Mouse (Mus musculus): ENCODE data around the gene Mdh2. TPM values are rescaled to one million over a fixed set of nuclear protein-coding genes. Genes with fewer than 3 reads are reported as not detected.

The Mdh2 gene
- polyA plus RNA-seq, 1 experiment from 2014 or later = 616 TPM

DNA sequence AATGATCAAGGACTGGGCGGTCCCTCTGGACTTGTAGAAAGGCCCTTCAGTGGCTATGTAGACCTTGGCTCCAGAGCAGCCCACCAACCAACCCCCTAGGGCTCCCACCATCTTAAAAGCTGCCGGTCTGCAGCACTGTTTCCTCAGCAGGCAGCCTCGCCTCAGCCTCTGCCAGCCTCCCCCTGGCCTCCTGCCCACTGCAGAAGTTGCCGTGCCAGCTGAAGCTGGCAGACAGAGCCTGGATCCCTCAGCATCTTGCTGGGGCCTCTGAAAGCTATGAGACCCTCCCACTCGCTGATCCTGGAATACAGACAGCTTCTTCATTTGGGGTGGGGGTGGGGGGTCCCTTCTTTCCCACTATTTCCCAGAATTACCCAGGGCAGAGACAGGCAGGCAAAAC is 34.7 kb downstream of the Mdh2 start:
- Histone ChIP-seq H3K9ac (no peak overlapping the region), H3K9me3 (no peaks in the 10 kb centered on the region), H3K4me1 (replicated peaks) (peaks cover 21% of the 10 kb centered on the region), H3K36me3 (no peaks in the 10 kb centered on the region), H3K27ac (replicated peaks) (0 out of 2 replicates have a peak overlapping the region, but pooled peaks have one; percentile 38), H3K27me3 (no peaks in the 10 kb centered on the region), H3K4me2 (no peak overlapping the region), H3K4me3 (no peak overlapping the region)
- 39% methylated on average over 5 of the region's 5 CpGs for WGBS
- ATAC-seq (ENCODE audit: low FRiP score, low read depth) = no peak; the same call in 1 of the 2 replicates

- H3K27ac ChIP-seq (replicated peaks) = no peak overlapping the region
- no peaks in the 10 kb centered on the region for H3K36me3 ChIP-seq
- no peak overlapping the region for H3K4me3 ChIP-seq
- H3K4me2 ChIP-seq = no peak overlapping the region
- no peaks in the 10 kb centered on the region for H3K27me3 ChIP-seq
- WGBS = 49% methylated on average over 7 of the region's 7 CpGs
- H3K9ac ChIP-seq = no peak overlapping the region
- no peak for ATAC-seq (ENCODE audit: low FRiP score, low read depth)
- H3K4me1 ChIP-seq (replicated peaks) = peaks cover 22% of the 10 kb centered on the region
- no peaks in the 10 kb centered on the region for H3K9me3 ChIP-seq
These were observed 40.2 kb downstream of the Mdh2 start for GRCm38 (mm10) chr5:135818491-135818890.

DNA sequence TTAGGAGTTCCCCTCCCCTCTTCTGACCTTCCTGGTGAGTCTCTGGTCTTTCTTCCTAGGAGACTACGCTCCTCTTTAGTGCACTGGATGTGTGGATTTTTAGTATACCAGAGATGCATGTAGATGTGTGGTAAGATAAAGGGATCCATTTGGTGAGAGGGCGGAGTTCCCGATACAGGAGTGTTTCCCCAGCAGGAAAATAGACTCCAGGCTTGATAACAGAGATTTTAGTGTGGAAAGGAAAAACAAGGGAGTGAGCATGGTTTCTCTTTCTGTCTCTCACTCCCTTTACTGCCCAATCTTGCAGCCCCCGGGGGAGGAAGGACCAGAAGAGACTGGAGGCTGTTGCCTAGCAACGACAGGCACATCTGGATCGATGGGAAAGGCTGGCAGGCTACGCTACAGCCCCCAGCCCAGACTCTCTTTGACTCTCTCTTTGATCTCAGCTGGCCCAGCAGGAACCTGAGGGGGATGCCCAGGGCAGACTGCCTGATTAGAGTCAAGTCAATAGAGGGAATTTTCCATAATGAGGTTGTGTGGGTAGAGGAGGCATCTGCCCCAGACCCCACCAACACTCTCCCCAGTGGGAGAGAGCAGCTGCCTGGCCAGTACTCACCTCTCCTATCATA is 44.1 kb downstream of the Mdh2 start:
- peak overlapping the region; percentile 1; the same call in 1 of the 2 replicates for H3K9ac ChIP-seq
- no peaks in the 10 kb centered on the region for H3K9me3 ChIP-seq
- no peaks in the 10 kb centered on the region for H3K36me3 ChIP-seq
- H3K27ac ChIP-seq (replicated peaks) = peak overlapping the region; percentile 75
- H3K27me3 ChIP-seq = no peaks in the 10 kb centered on the region
- H3K4me3 ChIP-seq = no peak overlapping the region
- peak; percentile 76 for ATAC-seq (ENCODE audit: low FRiP score, low read depth)
- peaks cover 40% of the 10 kb centered on the region for H3K4me1 ChIP-seq (replicated peaks)
- peak overlapping the region; percentile 31 for H3K4me2 ChIP-seq
- WGBS = 8% methylated on average over 7 of the region's 7 CpGs

DNA sequence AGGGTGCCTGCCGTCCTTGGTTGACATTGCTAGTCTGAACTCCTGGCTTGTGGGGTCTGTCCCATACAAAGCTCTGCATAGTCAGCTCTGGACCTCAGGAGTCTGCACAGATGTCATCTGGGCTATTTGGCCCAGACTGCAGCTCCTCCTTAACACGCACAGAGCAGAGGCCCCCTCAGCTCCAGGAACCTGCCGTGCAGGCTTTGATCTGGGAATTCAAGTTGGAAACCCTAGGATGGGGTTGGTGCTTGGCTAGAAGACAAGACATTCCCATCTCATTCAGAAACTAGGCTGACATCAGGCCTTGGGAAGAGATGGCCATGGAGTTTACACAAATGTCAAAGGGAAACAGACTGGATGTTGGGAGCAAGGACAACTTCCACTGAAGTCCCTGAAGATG is 46.2 kb downstream of the Mdh2 start:
- Histone ChIP-seq H3K4me1 (replicated peaks) (peaks cover 40% of the 10 kb centered on the region), H3K4me3 (no peak overlapping the region), H3K9ac (no peak overlapping the region), H3K4me2 (no peak overlapping the region), H3K27ac (replicated peaks) (no peak overlapping the region), H3K27me3 (no peaks in the 10 kb centered on the region), H3K36me3 (no peaks in the 10 kb centered on the region), H3K9me3 (no peaks in the 10 kb centered on the region)
- ATAC-seq (ENCODE audit: low FRiP score, low read depth) = no peak
- 48% methylated on average over 3 of the region's 3 CpGs for whole genome bisulfite sequencing

DNA sequence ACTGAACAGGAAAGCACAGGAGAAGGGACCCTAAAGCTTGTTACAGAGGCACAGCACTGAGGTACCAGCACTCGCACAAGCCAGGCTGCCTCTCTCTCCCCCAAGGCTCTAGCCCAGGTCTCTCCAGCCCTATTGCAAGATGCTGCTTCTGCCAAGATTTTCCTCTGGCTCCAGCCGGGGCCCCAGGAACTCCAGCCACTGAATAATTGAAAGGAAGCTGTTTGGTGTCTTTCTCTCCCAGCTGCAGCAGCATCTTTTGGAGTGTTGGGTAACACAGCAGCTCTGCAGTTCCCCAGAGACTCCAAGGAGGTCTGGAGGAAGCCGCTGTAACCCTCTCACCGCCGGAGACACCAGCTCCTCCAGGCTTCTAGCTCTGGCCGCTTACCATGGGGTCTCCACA is 47.9 kb downstream of the Mdh2 start:
- 0 out of 2 replicates have a peak overlapping the region, but pooled peaks have one; percentile 8 for H3K9ac ChIP-seq

DNA sequence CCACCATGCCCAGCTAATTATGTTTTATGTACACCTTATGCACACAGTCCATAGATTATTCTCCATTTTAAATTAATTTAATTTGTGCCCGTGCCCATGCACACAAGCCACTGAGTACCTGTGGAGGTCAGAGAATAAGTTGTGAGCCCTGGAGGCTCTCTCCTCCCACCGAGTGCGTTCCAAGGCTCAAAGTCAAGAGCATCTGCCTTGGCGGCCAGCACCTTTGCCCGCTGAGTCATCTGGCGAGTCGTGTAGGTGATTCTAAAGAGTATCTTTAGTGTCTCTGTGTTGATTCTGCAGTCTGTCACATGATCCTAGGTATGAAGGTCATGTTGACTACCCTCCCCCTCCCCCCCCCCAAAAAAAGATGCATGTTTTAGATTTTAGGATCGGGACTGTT is 51.1 kb downstream of the Mdh2 start:
- WGBS = 85% methylated on average over 8 of the region's 8 CpGs
- no peak for ATAC-seq (ENCODE audit: low FRiP score, low read depth)
- no peak overlapping the region for H3K4me3 ChIP-seq

More for the DNA sequence above, 47.9 kb downstream of the Mdh2 start:
- Histone ChIP-seq H3K4me3 (no peak overlapping the region), H3K4me2 (no peak overlapping the region), H3K9me3 (no peaks in the 10 kb centered on the region), H3K36me3 (no peaks in the 10 kb centered on the region), H3K27me3 (no peaks in the 10 kb centered on the region), H3K4me1 (replicated peaks) (peaks cover 40% of the 10 kb centered on the region), H3K27ac (replicated peaks) (peak overlapping the region; percentile 47)
- 31% methylated on average over 6 of the region's 6 CpGs for WGBS
- ATAC-seq (ENCODE audit: low FRiP score, low read depth) = no peak

DNA sequence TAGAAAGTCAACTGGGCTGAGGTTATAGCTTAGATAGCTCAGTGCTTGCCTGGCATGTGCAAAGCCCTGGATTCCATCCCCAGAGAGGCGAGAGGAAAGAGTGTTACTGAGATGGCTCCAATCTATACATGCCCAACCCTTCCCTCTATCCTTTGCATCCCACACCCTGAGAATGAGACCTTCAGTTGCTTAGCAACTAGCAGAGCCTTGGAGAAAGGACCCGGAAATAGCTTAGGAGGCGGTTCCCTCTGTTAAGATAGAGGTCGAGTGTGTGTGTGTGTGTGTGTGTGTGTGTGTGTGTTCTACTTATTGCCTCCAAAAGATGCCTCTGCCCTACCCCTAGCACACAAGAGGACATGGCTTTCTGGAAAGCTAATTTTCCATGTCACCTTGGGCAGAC is 54.4 kb downstream of the Mdh2 start:
- Histone ChIP-seq H3K27me3 (no peaks in the 10 kb centered on the region), H3K4me1 (replicated peaks) (peaks cover 36% of the 10 kb centered on the region), H3K4me3 (no peak overlapping the region), H3K4me2 (no peak overlapping the region), H3K27ac (replicated peaks) (peak overlapping the region; percentile 26), H3K36me3 (no peaks in the 10 kb centered on the region; the same call in 1 of the 2 replicates), H3K9me3 (no peaks in the 10 kb centered on the region), H3K9ac (no peak overlapping the region)
- 19% methylated on average over 4 of the region's 4 CpGs for WGBS
- ATAC-seq (ENCODE audit: low FRiP score, low read depth) = peak; percentile 28; the same call in 1 of the 2 replicates

More for the DNA sequence above, 51.1 kb downstream of the Mdh2 start:
- Histone ChIP-seq H3K27me3 (no peaks in the 10 kb centered on the region), H3K9me3 (no peaks in the 10 kb centered on the region), H3K4me1 (replicated peaks) (peaks cover 33% of the 10 kb centered on the region), H3K4me2 (no peak overlapping the region), H3K36me3 (no peaks in the 10 kb centered on the region), H3K9ac (no peak overlapping the region), H3K27ac (replicated peaks) (no peak overlapping the region)

- no peaks in the 10 kb centered on the region for H3K9me3 ChIP-seq
- H3K36me3 ChIP-seq = peaks cover 4% of the 10 kb centered on the region; the same call in 1 of the 2 replicates
- peak overlapping the region; percentile 75 for H3K4me2 ChIP-seq
- no peaks in the 10 kb centered on the region for H3K27me3 ChIP-seq
- ATAC-seq (ENCODE audit: low FRiP score, low read depth) = peak; percentile 87
- H3K27ac ChIP-seq (replicated peaks) = peak overlapping the region; percentile 76
- peak overlapping the region; percentile 35; the same call in 1 of the 2 replicates for H3K9ac ChIP-seq
- peak overlapping the region; percentile 41 for H3K4me3 ChIP-seq
- peaks cover 36% of the 10 kb centered on the region for H3K4me1 ChIP-seq (replicated peaks)
- whole genome bisulfite sequencing = under 1% methylated on average over 47 of the region's 47 CpGs
These were observed 56.6 kb downstream of the Mdh2 start for GRCm38 (mm10) chr5:135834769-135835491.

DNA sequence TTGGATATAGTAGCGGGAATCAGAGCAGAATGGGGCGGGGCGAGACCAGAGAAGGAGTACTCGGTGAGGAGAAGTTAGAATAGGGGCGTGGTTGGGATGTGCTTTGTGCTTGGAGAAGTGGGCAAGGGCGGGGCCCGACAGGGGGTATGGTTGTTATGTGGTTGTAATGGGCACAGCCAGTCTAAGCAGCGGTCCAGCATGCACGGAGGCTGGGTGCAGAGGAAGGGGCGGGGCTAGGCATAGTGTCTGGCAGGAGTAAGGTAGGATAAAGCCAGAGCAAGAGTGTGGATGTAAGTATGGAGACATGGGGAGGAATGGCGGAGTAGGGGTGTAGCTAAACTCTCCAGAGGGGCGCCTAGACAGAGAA is 57.2 kb downstream of the Mdh2 start:
- H3K4me2 ChIP-seq = peak overlapping the region; percentile 75
- peak overlapping the region; percentile 41 for H3K4me3 ChIP-seq
- no peaks in the 10 kb centered on the region for H3K9me3 ChIP-seq
- WGBS = 2% methylated on average over 12 of the region's 12 CpGs
- H3K4me1 ChIP-seq (replicated peaks) = peaks cover 36% of the 10 kb centered on the region
- peaks cover 8% of the 10 kb centered on the region for H3K36me3 ChIP-seq
- ATAC-seq (ENCODE audit: low FRiP score, low read depth) = peak; percentile 75
- H3K9ac ChIP-seq = peak overlapping the region; percentile 35; the same call in 1 of the 2 replicates
- peak overlapping the region; percentile 76 for H3K27ac ChIP-seq (replicated peaks)
- H3K27me3 ChIP-seq = no peaks in the 10 kb centered on the region

GRCm38 (mm10) chr5:135835981-135836380 is 57.7 kb downstream of the Mdh2 start:
- peak; percentile 9; the same call in 1 of the 2 replicates for ATAC-seq (ENCODE audit: low FRiP score, low read depth)
- H3K4me2 ChIP-seq = peak overlapping the region; percentile 75
- no peak overlapping the region for H3K9ac ChIP-seq
- no peaks in the 10 kb centered on the region for H3K27me3 ChIP-seq
- no peaks in the 10 kb centered on the region for H3K9me3 ChIP-seq
- H3K36me3 ChIP-seq = peaks cover 8% of the 10 kb centered on the region
- WGBS = 21% methylated on average over 12 of the region's 12 CpGs
- H3K4me1 ChIP-seq (replicated peaks) = peaks cover 36% of the 10 kb centered on the region
- peak overlapping the region; percentile 41 for H3K4me3 ChIP-seq
- 0 out of 2 replicates have a peak overlapping the region, but pooled peaks have one; percentile 76 for H3K27ac ChIP-seq (replicated peaks)

Data from hindbrain, embryonic 15.5 days (tissue).